Comparison of ENCODE assay signal across 8 mouse cellular contexts in genomic region chr19:53390495-53391007, GRCm38 (mm10). TPM values are rescaled to one million over a fixed set of nuclear protein-coding genes. Genes with fewer than 3 reads are reported as not detected.
DNase-seq lines count a peak whose midpoint lies in the region; ATAC-seq and TF ChIP-seq lines count a peak whose summit lies in the region.

Smndc1 (minus strand) TSS chr19:53390578.

- dilution Hi-C loops in CH12.LX (cut with MboI; ENCODE audit: extremely low pct_ligation_motif_present, extremely low pct_unique_long_range_greater_than_20kb, low sequenced_read_pairs), result no loop called here

- under 1% methylated on average over 46 of the region's 48 CpGs for WGBS in forebrain, embryonic 11.5 days
- WGBS in heart, embryonic 16.5 days, result under 1% methylated on average over 48 of the region's 48 CpGs
- WGBS in liver, embryonic 15.5 days (ENCODE audit: insufficient replicate concordance), result under 1% methylated on average over 48 of the region's 48 CpGs
- under 1% methylated on average over 48 of the region's 48 CpGs for WGBS in neural tube, embryonic 12.5 days

- H3K4me1 ChIP-seq in CH12.LX (ENCODE audit: control insufficient read depth in 1 of 2, insufficient read depth in 2 of 2), result peaks cover 15 to 69% of the 10 kb centered on the region in 2 experiments
- H3K4me1 ChIP-seq in forebrain, embryonic 11.5 days (replicated peaks; ENCODE audit: control insufficient read depth, insufficient read depth, low read length), result 0 out of 2 replicates have a peak, but pooled peaks cover 2% of the 10 kb centered on the region
- H3K4me1 ChIP-seq in heart, embryonic 16.5 days (ENCODE audit: control insufficient read depth, insufficient read depth, low read length), result peaks cover 18% of the 10 kb centered on the region
- peaks cover 54% of the 10 kb centered on the region for H3K4me1 ChIP-seq in liver, embryonic 15.5 days (replicated peaks)
- H3K4me1 ChIP-seq in neural tube, embryonic 12.5 days, result peaks cover 13% of the 10 kb centered on the region

- TF ChIP-seq RAD21 in CH12.LX (IDR thresholded peaks at IDR 0.05; ENCODE audit: low read depth, low read length), result no peak

- peaks cover 44% of the 10 kb centered on the region for H3K79me2 ChIP-seq in CH12.LX (replicated peaks; ENCODE audit: control insufficient read depth, extremely low read depth, insufficient read depth, poor library complexity, severe bottlenecking)

- no peak for TF ChIP-seq EP300 in CH12.LX (IDR thresholded peaks at IDR 0.05; ENCODE audit: low read length)

- in situ Hi-C loops in CH12.LX (cut with MboI; ENCODE audit: low pct_ligation_motif_present, low pct_unique_long_range_greater_than_20kb, low sequenced_read_pairs), result loop anchor here (10.0 to 25.0 kb wide), 2 partner anchors 194 to 372 kb away; partner anchors contain the start of gene Nutf2-ps1

- peak; percentile 93 for TF ChIP-seq POLR2A in CH12.LX (IDR thresholded peaks at IDR 0.05; ENCODE audit: low read depth, low read length)

- peak; percentile 99 for DNase-seq in CH12.LX (ENCODE audit: extremely low read depth)
- peak; percentile 99 for DNase-seq in c-Kit-positive CD71-positive TER-119-negative erythroid progenitor cells, embryonic 14.5 days (ENCODE audit: low read depth)
- peak; percentile 100 for DNase-seq in forebrain, embryonic 11.5 days (ENCODE audit: low spot score)
- DNase-seq in kidney, postnatal 36 days, result peak; percentile 100
- DNase-seq in telencephalon, adult 2 months (ENCODE audit: low read depth, low spot score), result peak; percentile 99

- ATAC-seq in forebrain, embryonic 11.5 days (replicated peaks; ENCODE audit: low FRiP score), result peak; percentile 98
- ATAC-seq in heart, embryonic 16.5 days (replicated peaks; ENCODE audit: extremely low read depth, insufficient read depth, low FRiP score), result peak; percentile 98
- peak; percentile 97 for ATAC-seq in liver, embryonic 15.5 days (ENCODE audit: insufficient read depth)
- peak; percentile 99 for ATAC-seq in neural tube, embryonic 12.5 days (ENCODE audit: low FRiP score, low read depth)

- H3K4me2 ChIP-seq in CH12.LX (ENCODE audit: insufficient read depth, low read depth, poor library complexity, severe bottlenecking), result peak within 1 kb of the TSS; percentile 85
- peak within 1 kb of the TSS; percentile 74 for H3K4me2 ChIP-seq in forebrain, embryonic 11.5 days (ENCODE audit: low read depth, low read length, severe bottlenecking)
- H3K4me2 ChIP-seq in heart, embryonic 16.5 days (ENCODE audit: low read depth, low read length), result peak within 1 kb of the TSS; percentile 78
- H3K4me2 ChIP-seq in liver, embryonic 15.5 days, result peak within 1 kb of the TSS; percentile 82
- H3K4me2 ChIP-seq in neural tube, embryonic 12.5 days (replicated peaks), result peak within 1 kb of the TSS; percentile 74

- H3K36me3 ChIP-seq in CH12.LX (replicated peaks in 1 of 2; ENCODE audit: control insufficient read depth in 1 of 2, insufficient read depth in 1 of 2, low read length in 1 of 2), result peaks cover 28 to 36% of the 10 kb centered on the region in 2 experiments
- H3K36me3 ChIP-seq in forebrain, embryonic 11.5 days (ENCODE audit: control insufficient read depth, insufficient read depth, low read length), result peaks cover 4% of the 10 kb centered on the region; the same call in 1 of the 2 replicates
- peaks cover 9% of the 10 kb centered on the region for H3K36me3 ChIP-seq in heart, embryonic 16.5 days (ENCODE audit: control insufficient read depth, insufficient read depth)
- H3K36me3 ChIP-seq in liver, embryonic 15.5 days (replicated peaks), result peaks cover 33% of the 10 kb centered on the region
- peaks cover 28% of the 10 kb centered on the region for H3K36me3 ChIP-seq in neural tube, embryonic 12.5 days

- H3K9ac ChIP-seq in CH12.LX (ENCODE audit: insufficient read depth, low read depth), result peak within 1 kb of the TSS; percentile 98
- H3K9ac ChIP-seq in forebrain, embryonic 11.5 days (ENCODE audit: low read length), result peak within 1 kb of the TSS; percentile 87
- H3K9ac ChIP-seq in heart, embryonic 16.5 days (ENCODE audit: low read length), result peak within 1 kb of the TSS; percentile 96
- H3K9ac ChIP-seq in liver, embryonic 15.5 days, result peak within 1 kb of the TSS; percentile 99
- H3K9ac ChIP-seq in neural tube, embryonic 12.5 days, result peak within 1 kb of the TSS; percentile 99

- no peaks in the 10 kb centered on the region for H3K9me3 ChIP-seq in CH12.LX (replicated peaks; ENCODE audit: low read length)
- H3K9me3 ChIP-seq in forebrain, embryonic 11.5 days (ENCODE audit: control insufficient read depth, low read length), result no peaks in the 10 kb centered on the region
- H3K9me3 ChIP-seq in heart, embryonic 16.5 days (replicated peaks; ENCODE audit: control insufficient read depth, low read length), result no peaks in the 10 kb centered on the region
- no peaks in the 10 kb centered on the region for H3K9me3 ChIP-seq in liver, embryonic 15.5 days (replicated peaks)
- H3K9me3 ChIP-seq in neural tube, embryonic 12.5 days, result no peaks in the 10 kb centered on the region

- TF ChIP-seq CTCF in CH12.LX (conservative IDR thresholded peaks at IDR 0.05 in 1 of 2, IDR thresholded peaks at IDR 0.05 in 1 of 2; ENCODE audit: low read depth in 2 of 2, low read length in 2 of 2), result no peak

- peak within 1 kb of the TSS; percentile 86 to 98 (median 92) for H3K4me3 ChIP-seq in CH12.LX (replicated peaks in 1 of 3; ENCODE audit: low read depth in 2 of 3, low read length in 2 of 3, poor library complexity in 1 of 3)
- H3K4me3 ChIP-seq in forebrain, embryonic 11.5 days (ENCODE audit: low read depth, low read length), result peak within 1 kb of the TSS; percentile 89
- H3K4me3 ChIP-seq in heart, embryonic 16.5 days (ENCODE audit: low read length), result peak within 1 kb of the TSS; percentile 99
- H3K4me3 ChIP-seq in liver, embryonic 15.5 days (replicated peaks), result peak within 1 kb of the TSS; percentile 100
- peak within 1 kb of the TSS; percentile 99 for H3K4me3 ChIP-seq in neural tube, embryonic 12.5 days

- H3K27me3 ChIP-seq in CH12.LX (replicated peaks), result no peaks in the 10 kb centered on the region
- H3K27me3 ChIP-seq in forebrain, embryonic 11.5 days (ENCODE audit: control insufficient read depth, insufficient read depth, low read length), result no peaks in the 10 kb centered on the region
- no peaks in the 10 kb centered on the region for H3K27me3 ChIP-seq in heart, embryonic 16.5 days (ENCODE audit: control insufficient read depth, insufficient read depth, low read length)
- H3K27me3 ChIP-seq in liver, embryonic 15.5 days, result no peaks in the 10 kb centered on the region
- no peaks in the 10 kb centered on the region for H3K27me3 ChIP-seq in neural tube, embryonic 12.5 days (replicated peaks)

- peak within 1 kb of the TSS; percentile 77 for H3K27ac ChIP-seq in CH12.LX (ENCODE audit: insufficient read depth, low read depth)
- peak within 1 kb of the TSS; percentile 79 for H3K27ac ChIP-seq in forebrain, embryonic 11.5 days (ENCODE audit: low read depth, low read length)
- H3K27ac ChIP-seq in heart, embryonic 16.5 days (ENCODE audit: low read length), result peak within 1 kb of the TSS; percentile 98
- H3K27ac ChIP-seq in liver, embryonic 15.5 days (replicated peaks), result peak within 1 kb of the TSS; percentile 97
- peak within 1 kb of the TSS; percentile 98 for H3K27ac ChIP-seq in neural tube, embryonic 12.5 days

TF ChIP-seq in CH12.LX, 34 proteins besides CTCF, POLR2A, EP300 and RAD21 (continues in another document):
- peak; percentile 77 for TF ChIP-seq TBP (conservative IDR thresholded peaks at IDR 0.05; ENCODE audit: low read depth, low read length)
- TF ChIP-seq HCFC1 (IDR thresholded peaks at IDR 0.05; ENCODE audit: low read depth, low read length), result peak; percentile 97
- TF ChIP-seq MXI1 (IDR thresholded peaks at IDR 0.05; ENCODE audit: low read depth, low read length), result peak; percentile 76
- TF ChIP-seq CHD2 (IDR thresholded peaks at IDR 0.05; ENCODE audit: low read length), result peak; percentile 99
- TF ChIP-seq ELF1 (IDR thresholded peaks at IDR 0.05; ENCODE audit: low read depth, low read length), result peak; percentile 89
- TF ChIP-seq KAT2A (IDR thresholded peaks at IDR 0.05; ENCODE audit: insufficient replicate concordance, low read length), result peak; percentile 94; the same call in 1 of the 2 replicates
- peak; percentile 58; the same call in 1 of the 2 replicates for TF ChIP-seq IRF4 (IDR thresholded peaks at IDR 0.05; ENCODE audit: low read depth, low read length)
- TF ChIP-seq CHD1 (IDR thresholded peaks at IDR 0.05; ENCODE audit: low read depth, low read length), result no peak
- no peak for TF ChIP-seq ZKSCAN1 (IDR thresholded peaks at IDR 0.05; ENCODE audit: borderline replicate concordance, low read depth, low read length)
- peak; percentile 68; the same call in 1 of the 2 replicates for TF ChIP-seq GABPA (IDR thresholded peaks at IDR 0.05; ENCODE audit: insufficient replicate concordance, low read depth, low read length)
- TF ChIP-seq ZC3H11A (IDR thresholded peaks at IDR 0.05; ENCODE audit: low read depth, low read length), result no peak
- TF ChIP-seq MEF2A (IDR thresholded peaks at IDR 0.05; ENCODE audit: borderline replicate concordance, low read depth, low read length), result peak; percentile 81
- TF ChIP-seq SMC3 (IDR thresholded peaks at IDR 0.05; ENCODE audit: low read depth, low read length), result no peak
- TF ChIP-seq JUN (IDR thresholded peaks at IDR 0.05; ENCODE audit: insufficient read depth, low read depth, low read length), result no peak
- 0 out of 2 replicates have a peak, but pooled peaks have one; percentile 74 for TF ChIP-seq POLR2AphosphoS2 (IDR thresholded peaks at IDR 0.05; ENCODE audit: low read depth, low read length)
- no peak for TF ChIP-seq JUND (conservative IDR thresholded peaks at IDR 0.05; ENCODE audit: low read depth, low read length)
- TF ChIP-seq USF2 (conservative IDR thresholded peaks at IDR 0.05; ENCODE audit: low read depth, low read length), result peak; percentile 95
- no peak for TF ChIP-seq ZNF384 (IDR thresholded peaks at IDR 0.05; ENCODE audit: low read depth, low read length)
- peak; percentile 98 for TF ChIP-seq USF1 (IDR thresholded peaks at IDR 0.05; ENCODE audit: low read depth, low read length)
- TF ChIP-seq SIN3A (IDR thresholded peaks at IDR 0.05; ENCODE audit: low read length), result peak; percentile 95
- TF ChIP-seq UBTF (IDR thresholded peaks at IDR 0.05; ENCODE audit: low read depth, low read length), result 0 out of 2 replicates have a peak, but pooled peaks have one; percentile 47
- TF ChIP-seq ZMIZ1 (IDR thresholded peaks at IDR 0.05; ENCODE audit: low read depth, low read length), result peak; percentile 66; the same call in 1 of the 2 replicates

RNA-seq across cellular contexts. Expression of gene Smndc1, which starts in this region (rescaled TPM):
- total RNA-seq in CH12.LX (2012; rRNA removed) (20.5 and 20.9 TPM in 2 replicates), CH12.LX (2014; rRNA removed) (41.1 and 41.3 TPM in 2 replicates)
- 96.6 and 104 TPM in 2 replicates for polyA plus RNA-seq in CH12.LX (2012; ENCODE audit: insufficient read length, low read depth)
- 53.6 and 57.6 TPM in 2 replicates for polyA plus RNA-seq in forebrain, embryonic 11.5 days (2014; fragmentation: Nextera tagmentation; extraction: Ambion mirVana)
- polyA plus RNA-seq in heart, embryonic 16.5 days (2015; fragmentation: Nextera tagmentation; extraction: Ambion mirVana), result 25.5 and 28.0 TPM in 2 replicates
- 15.7 and 16.8 TPM in 2 replicates for polyA plus RNA-seq in liver, embryonic 15.5 days (2015; fragmentation: Nextera tagmentation; extraction: Ambion mirVana)
- polyA plus RNA-seq in neural tube, embryonic 12.5 days (2016; fragmentation: Nextera tagmentation; extraction: Ambion mirVana), result 40.4 and 42.5 TPM in 2 replicates

Comparison
In these comparisons a context has a peak if more than half of its experiments do, and no peak if none do; other contexts are left out.
1. Peak in every context shown above with its lines: DNase-seq, ATAC-seq, H3K4me3 ChIP-seq and H3K27ac ChIP-seq.